Mouse (Mus musculus): ENCODE measurements around the gene Mcm2.

- no peak for TF ChIP-seq USF1 (IDR thresholded peaks at IDR 0.05; ENCODE audit: low read depth)
- TF ChIP-seq CTCF (IDR thresholded peaks at IDR 0.05; ENCODE audit: control insufficient read depth, insufficient read depth, insufficient read length): no peak
- no peak for TF ChIP-seq MYOG (IDR thresholded peaks at IDR 0.05; ENCODE audit: control insufficient read depth, extremely low read depth, insufficient read length)
Observed at GRCm38 (mm10) chr6:88841514-88841780, 57.1 kb downstream of the Mcm2 start.

All from C2C12 (cell line).